Mouse (Mus musculus) adrenal gland, adult 2 months (tissue): Measurements from ENCODE around the gene Dtx2. TPM values are rescaled to one million over a fixed set of nuclear protein-coding genes. Genes with fewer than 3 reads are reported as not detected.

ENCODE experiments used
- DNase-seq: peaks from one replicate; pipeline ENCODE4 v3.0.0; 2021
- long read RNA-seq: library from polyadenylated mRNA; stranded (forward); transcript quantifications from one replicate; pipeline ENCODE4 v2.0.0, GENCODE M21; 2021
- polyA plus RNA-seq: library from polyadenylated mRNA; depleted of rRNA; stranded (reverse); fragments of >200 nt; gene quantifications from 2 replicates; pipeline ENCODE4 v1.2.3, GENCODE M21; 2012; rRNA removed
- total RNA-seq, 2 experiments: library from RNA; stranded (reverse); gene quantifications; 2 replicates each; pipeline ENCODE4 v1.2.3; 2021

Gene Dtx2
- total RNA-seq = 10 to 100 TPM; 13.6 to 19.0 TPM
- polyA plus RNA-seq = 30.1 and 34.3 TPM in 2 replicates
- long read RNA-seq, transcript Dtx2-202 (11 exons, 2,650 nt) = major isoform, 15 of 26 reads
- long read RNA-seq, transcript Dtx2-204 (10 exons, 2,493 nt) = minor isoform, 5 of 26 reads
- long read RNA-seq, partial matches to known transcripts = 3 of 26 reads
- long read RNA-seq, other reads (novel, unspliced or antisense) = 3 of 26 reads

- DNase-seq = peak; percentile 92
Measured at GRCm38 (mm10) chr5:135994725-135995687, at the start of gene Dtx2. Gene Dtx2 (plus strand): TSS chr5:135994800.

DNA sequence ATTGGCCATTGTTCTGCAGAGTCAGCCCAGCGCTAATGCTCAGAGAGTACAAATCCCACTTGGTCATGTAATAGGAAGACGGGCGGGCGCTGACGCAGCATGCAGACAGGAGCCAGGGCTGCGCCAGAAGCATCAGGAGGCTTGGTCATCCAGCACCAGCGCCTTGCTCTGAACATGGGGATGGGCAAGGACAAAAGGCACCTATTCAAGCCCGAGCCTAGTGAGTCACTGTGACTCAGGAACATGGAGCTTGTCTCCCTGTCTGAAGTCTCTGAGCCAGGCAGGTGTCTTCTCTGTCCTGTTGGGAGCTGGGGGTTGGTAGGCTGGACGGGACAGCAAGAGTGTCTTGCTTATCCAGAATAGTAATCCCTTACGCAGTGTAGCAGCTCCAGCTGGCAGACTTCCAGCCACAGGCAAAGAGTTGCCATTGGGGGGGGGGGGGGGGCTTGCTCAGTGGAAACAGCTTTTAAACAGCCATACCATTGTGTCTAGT, 48.6 kb upstream of the Dtx2 start:
- peak; percentile 70 for DNase-seq

- DNase-seq = no peak
Measured at GRCm38 (mm10) chr5:135946621-135947020, 48.0 kb upstream of the Dtx2 start.

DNA sequence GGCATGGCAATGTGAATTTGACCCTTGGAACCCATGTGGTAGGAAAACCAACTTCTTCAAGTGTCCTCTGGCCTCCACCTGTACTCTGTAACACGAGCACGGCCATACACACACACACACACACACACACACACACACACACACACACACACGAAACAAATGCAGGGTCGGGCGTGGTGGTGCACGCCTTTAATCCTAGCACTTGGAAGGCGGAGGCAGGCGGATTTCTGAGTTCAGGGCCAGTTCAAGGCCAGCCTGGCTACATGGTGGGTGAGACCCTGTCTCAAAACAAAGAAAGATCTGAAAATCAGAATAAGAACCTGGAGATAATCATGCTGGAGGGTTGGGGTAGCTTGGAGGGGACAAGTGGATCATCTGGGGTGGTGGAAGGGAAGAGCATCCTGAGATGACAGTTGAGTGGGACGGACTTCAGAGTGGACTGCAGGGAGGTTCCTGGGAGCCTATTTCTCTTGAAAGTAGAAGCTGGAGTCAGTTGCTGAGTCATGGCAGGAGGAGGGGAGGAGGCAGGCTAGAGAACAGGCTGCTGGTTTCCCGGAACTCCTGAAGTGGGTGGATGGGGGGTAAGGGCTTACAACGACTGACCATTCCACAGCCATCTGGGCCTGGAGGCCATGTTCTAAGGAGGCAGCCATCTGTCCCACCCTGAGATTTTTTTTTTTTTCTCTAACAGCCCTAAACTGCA, 43.7 kb upstream of the Dtx2 start:
- peak; percentile 70 for DNase-seq

DNA sequence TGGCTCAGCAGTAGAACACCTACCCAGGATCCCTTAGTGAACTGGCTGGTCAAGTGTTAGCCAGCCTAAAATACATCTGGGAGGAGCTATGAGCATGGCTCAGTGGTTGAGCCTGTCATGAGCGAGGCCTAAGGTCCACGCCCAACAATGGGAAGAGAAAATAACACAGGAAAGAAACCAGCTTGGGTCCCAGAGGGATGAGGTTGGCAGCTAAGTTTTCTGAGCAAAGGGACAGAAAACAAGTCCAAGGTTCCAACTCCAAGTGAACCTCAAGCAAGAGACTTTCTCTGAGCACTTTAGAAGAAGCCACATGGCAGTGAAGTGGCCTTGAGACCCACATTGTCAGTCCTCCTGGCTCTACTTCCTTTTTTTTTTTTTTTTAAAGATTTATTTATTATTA, 42.9 kb upstream of the Dtx2 start:
- DNase-seq = no peak

DNA sequence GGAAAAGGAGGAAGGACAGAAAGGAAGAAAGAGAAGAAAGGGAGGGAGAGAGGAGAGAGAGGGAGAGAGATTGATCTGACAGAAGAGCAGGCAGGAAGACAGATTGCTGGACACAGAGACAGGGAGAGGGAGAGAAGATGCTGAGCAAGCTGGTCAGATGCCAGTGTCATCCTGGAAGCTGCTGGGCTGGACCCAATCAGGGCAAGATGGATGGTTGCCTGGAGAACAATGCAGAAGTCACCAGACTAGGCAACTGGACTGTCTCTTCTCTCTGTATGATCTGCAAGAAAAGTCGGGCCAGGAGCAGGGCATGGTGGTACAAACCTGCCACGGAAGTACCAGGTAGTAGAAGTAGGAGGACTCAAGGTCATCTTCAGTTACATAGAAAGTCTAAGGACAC, 41.8 kb upstream of the Dtx2 start:
- DNase-seq = no peak

DNA sequence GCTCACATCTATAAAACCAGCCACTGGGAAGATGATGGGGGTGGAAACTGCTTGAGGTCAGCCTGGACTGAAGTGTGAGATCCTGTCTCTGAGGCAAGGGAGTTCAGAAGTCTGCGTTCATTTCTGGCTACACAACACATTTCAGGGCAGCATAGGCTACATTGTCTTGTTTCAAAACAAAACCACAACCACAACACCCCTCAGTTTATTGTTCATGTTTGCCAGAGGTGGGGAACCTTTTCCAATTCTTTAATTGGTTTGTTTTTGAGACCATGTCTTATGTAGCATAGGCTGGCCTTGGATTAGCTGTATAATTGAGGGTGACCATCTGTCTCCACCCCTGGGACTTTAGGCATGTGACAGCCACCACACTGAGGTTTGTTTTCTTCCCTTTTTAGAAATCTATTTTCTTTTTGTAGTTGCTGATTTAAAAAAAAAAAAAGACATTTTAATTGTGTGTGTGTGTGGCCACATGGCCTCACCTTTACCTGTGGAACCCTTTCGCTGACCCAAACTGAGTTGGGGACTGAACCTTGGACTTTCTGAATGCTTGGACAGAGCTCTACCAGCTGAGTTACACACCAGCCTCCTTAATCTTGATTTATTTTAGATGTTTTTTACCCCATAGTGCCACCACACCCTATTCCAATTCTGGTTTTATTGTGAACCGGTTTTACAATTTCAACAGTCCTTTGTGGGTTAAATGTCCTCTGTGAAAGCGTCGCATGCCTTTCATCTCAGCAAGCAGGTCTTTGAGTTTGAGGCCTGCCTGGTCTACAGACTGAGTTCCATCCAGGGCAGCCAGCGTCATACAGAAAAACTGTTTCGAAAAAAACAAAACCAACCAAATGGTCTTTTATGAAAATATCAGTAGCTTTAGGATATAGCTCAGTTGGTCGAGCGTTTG, 38.0 kb upstream of the Dtx2 start:
- DNase-seq = no peak

GRCm38 (mm10) chr5:135957207-135957974, 37.2 kb upstream of the Dtx2 start:
- DNase-seq = peak; percentile 97

DNA sequence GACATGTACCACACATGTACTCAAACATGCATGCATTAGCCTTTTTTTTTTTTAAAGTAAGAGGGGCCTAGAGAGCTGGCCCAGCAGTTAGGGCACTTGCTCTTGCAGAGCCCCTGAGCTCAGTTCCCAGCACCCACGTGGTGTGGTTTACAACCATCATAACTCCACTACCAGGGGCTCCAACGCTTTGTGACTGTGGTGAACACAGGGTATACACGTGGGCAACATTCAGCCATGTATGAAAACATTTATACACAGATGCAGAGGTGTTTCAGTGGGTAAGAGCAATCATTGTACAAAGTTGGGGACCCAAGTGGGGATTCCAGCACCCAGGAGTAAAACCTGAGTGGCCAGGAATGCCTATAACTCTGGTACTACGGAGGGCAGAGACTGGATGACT, 36.2 kb upstream of the Dtx2 start:
- no peak for DNase-seq

GRCm38 (mm10) chr5:135959911-135960310, 34.7 kb upstream of the Dtx2 start:
- DNase-seq = no peak

DNA sequence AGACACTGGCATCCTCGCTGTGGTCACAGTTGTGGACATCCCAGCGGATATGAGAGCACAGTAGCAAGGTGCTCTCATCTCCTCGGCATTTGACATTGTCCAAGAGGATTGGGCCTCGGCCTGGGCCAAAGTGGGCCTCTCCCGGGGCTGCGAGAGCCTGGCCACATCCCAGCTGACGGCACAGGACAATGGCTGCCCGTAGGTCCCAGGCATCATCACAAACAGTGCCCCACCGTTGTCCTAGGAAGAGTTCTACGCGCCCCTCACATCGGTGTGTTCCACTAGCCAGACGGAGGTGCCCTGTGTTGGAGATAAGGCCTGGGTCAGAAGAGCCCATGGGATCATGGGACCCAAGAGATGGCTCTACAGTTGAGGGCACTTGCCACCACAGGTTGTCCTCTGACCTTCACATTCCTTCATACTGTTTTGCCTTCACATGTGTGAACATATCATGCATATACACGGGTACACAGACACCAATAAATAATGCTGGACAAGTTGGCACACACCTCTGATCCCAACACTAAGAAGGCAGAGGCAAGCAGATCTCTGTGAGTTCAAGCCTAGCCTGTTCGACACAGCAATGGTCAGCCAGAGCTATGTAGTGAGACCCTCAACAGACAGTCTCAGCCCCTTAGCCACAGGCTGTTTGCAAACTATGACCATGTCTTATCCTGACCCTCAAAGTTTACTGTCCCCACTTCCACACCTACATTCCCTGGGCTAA, 33.5 kb upstream of the Dtx2 start:
- peak; percentile 15 for DNase-seq

- DNase-seq = no peak
Measured at GRCm38 (mm10) chr5:135962125-135962491, 32.5 kb upstream of the Dtx2 start.

DNA sequence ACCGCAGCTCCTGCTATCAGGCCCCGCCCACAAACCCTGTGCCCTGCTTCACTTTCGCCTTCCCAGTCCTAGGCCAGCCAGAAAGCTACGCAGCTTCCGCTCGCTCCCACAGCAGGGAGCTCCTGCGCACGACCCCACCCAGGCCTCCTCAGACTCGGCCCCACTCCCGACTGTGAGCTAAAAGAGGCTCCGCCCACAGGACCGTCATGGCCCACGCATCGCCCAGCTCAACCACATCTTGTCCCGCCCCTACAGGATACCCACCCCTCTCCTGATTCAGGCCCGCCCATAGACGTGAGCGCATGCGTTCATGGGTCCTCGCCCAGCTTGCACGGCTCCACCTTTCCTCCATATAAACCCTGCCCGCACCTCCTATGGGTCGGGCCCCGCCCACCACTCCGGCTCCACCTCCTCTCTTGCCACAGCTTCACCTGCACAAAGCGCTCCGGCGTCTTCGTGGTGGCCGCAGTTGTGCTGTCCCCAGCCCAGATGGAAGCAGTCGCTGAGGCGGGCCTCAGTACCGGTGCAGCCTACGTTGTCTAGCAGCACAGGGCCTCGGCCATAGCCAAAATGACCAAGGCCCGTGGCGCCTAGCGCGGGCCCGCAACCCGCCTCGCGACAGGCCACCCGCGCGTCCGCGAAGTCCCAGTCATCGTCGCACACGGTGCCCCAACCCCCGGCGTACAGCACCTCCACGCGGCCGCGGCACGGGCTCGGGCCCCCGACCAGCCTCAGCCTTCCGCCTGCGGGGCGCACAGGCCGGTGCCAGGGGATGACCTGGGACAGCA, 31.9 kb upstream of the Dtx2 start:
- peak; percentile 99 for DNase-seq

DNA sequence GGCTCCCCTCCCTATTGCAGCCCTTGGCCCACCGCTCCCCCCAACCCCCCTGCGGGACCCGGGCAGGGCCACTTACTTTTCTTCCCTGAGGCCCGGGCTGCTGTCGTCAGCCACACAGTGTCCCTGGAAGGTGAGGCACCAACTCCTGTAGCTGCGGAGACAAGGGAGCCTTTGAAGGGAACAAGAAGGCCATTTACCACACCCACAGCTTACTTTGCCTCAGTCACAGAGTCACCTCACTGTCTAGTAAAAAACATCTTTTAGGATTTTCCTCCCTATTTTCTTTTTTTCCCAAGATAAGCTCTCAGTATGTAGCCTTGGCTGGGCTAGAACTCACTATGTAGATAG, 31.3 kb upstream of the Dtx2 start:
- DNase-seq = no peak

- peak; percentile 45 for DNase-seq
Measured at GRCm38 (mm10) chr5:135965501-135965930, 29.1 kb upstream of the Dtx2 start.

- DNase-seq = no peak
Measured at GRCm38 (mm10) chr5:135966866-135967265, 27.7 kb upstream of the Dtx2 start.

GRCm38 (mm10) chr5:135968781-135969180, 25.8 kb upstream of the Dtx2 start:
- DNase-seq = no peak

- DNase-seq = no peak
Measured at GRCm38 (mm10) chr5:135970247-135970646, 24.4 kb upstream of the Dtx2 start.

DNA sequence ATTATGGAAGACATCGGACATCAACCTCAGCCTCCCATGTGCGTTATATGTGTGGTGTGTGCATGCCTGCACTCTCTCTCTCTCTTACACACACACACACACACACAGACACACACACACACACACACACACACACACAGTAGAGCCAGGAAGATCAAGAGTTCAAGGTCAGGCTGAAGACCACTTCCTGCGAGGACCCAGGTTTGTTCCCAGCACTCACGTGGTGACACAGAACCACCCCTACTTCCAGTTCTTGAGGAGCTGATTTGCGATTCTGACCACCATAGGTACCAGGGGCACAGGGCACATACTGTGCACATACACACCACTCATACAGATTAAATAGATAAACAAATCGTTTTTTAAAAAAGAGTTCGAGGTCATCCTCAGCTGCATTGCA, 22.7 kb upstream of the Dtx2 start:
- no peak for DNase-seq
